Mouse (Mus musculus): Measurements from ENCODE around the gene Casq1.

The Casq1 gene

DNA sequence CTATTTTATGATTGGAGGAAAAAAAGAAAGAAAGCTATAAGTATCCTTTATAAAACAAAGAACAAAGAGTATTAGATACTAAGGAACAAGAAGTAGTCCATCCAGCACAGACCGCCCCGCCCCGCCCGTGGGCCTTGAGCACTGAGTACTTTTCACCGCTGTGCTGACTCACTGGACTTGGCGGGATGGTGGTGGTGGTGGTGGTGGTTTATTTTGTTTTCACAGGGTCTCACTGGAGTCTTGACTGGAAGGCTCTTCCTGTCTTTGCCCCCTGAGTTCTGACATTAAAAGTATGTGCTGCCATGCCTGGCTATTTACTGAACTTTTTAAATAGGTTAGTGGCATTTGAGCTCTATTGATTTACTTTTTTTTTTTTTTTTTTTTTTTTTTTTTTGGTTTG, 36.6 kb downstream of the Casq1 start:
- DNase-seq (ENCODE audit: low read depth, low spot score): peak; percentile 29

DNA sequence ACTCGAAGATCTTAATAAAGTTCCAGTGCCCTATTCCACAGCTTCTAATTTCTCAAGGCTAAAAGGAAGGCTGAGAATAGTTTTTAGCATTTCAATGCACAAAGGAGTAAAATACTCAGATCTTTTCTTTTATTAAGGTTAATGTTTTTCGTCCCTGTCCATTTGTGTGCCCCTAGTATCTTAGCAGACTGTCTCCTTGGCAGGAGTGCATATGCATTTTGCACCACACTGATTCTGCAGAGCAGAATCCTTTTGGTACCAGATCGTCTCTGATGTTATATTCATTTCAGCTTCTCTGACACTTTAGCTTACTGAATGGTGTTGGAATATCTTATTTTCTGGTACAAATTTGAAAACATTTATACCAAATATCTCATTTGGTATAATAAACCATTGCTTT, 37.9 kb downstream of the Casq1 start:
- no peak for DNase-seq (ENCODE audit: low read depth, low spot score)

DNA sequence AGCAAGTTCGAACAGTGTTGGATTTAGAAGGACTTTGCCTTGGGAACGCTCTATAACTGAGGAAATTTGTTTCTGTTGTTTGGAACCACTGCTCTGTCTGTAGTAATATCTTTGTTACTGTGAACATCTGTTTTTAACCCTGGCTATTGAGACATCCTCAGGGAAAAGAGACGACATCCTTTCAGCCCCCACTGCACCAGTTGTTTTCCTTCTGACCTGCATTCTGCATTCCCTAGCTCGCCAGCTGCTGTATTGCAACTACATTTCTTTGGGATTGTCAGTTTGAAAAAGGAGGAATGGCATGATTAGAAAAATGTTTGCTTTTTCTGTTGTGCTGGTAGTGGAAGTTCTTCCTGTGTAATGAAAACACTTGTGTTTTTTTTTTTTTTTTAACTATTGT, 38.8 kb downstream of the Casq1 start:
- DNase-seq (ENCODE audit: low read depth, low spot score): no peak

DNA sequence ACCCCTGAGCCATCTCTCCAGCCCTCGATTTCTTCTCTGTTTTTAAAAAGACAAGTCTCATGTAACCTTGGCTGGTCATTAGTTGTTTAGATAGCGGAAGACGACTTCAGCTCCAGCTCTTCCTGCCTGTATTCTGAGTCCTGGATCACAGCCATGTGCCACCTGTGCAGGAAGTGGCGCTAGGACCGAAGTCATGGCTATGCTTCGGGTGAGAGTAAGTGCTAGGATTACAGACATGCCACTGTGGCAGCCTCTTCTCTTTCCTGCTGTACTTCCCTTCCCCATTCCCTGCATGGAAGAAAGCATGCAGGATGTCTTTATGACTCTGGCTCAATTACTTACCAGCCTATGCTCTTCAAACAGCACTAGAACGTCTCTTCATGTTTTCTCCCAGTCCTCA, 40.6 kb downstream of the Casq1 start:
- DNase-seq (ENCODE audit: low read depth, low spot score): no peak

DNA sequence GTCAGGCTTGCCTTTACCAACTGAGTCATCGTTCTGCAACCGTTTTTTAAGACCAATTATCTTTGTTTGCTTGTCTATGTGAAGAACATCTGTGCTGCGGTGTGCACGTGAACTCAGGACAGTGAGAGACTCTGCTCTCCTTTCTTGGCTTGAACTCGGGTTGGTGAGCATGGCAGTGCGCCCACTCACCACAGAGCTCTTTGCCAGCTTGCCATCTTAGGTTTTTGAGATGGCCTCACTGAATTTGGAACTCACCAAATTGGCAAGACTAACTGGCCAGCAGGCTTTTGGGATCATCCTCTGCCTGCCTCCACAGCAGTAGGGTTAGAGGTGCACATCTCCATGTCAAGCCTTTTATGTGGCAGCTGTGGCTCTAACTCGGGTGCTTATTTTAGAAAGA, 41.9 kb downstream of the Casq1 start:
- no peak for DNase-seq (ENCODE audit: low read depth, low spot score)

DNA sequence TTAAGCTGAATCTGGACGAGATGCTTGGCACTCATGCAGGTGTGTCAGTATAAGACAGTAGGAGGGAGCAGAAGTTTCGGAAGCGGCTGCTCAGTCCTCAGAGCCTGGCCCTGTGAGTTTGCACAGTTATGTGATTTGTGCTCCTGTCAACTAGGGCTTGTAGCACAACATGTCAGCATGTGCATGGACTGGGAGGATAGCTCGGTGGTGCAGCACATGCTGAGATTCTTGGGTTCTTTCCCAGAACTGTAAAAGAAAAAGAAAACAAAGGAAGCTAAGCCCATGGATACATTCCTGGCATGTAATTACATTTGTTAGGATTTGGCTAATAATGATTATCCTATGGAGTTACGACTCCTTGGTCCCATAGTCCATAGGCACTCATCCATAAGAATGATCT, 46.5 kb downstream of the Casq1 start:
- DNase-seq (ENCODE audit: low read depth, low spot score): no peak

DNA sequence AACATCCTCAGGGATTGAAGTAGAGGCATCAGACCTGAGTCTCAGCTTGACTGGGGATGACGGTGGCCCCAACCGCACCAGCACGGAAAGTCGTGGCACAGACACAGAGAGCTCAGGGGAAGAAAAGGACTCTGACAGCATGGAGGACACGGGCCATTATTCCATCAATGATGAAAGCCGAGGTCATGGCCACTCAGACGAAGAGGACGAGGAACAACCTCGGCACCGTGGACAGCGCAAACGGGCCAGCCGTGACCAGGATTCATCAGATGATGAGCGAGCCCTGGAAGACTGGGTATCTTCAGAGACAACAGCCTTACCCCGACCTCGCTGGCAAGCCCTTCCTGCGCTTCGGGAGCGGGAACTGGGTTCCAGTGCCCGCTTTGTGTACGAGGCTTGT, 47.3 kb downstream of the Casq1 start:
- no peak for DNase-seq (ENCODE audit: low read depth, low spot score)

DNA sequence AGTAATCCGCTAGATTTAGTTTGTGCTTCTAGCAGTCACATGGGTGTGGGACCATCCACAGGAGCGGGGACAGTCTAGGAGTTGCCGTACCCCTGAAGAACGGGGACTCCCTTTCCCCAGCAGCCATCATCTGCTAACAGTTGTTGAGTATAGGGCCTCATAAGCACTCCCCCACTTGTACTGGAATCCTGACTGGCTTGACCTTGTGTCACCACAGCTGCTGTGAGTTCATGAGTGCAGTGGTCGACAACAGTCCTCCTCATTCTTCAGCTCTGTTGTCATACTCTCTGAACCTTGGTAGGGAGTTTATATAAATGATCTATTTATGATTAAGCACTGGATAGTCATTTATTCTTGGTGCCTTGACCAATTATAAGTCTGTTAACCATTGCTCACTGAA, 49.9 kb downstream of the Casq1 start:
- DNase-seq (ENCODE audit: low read depth, low spot score): no peak

DNA sequence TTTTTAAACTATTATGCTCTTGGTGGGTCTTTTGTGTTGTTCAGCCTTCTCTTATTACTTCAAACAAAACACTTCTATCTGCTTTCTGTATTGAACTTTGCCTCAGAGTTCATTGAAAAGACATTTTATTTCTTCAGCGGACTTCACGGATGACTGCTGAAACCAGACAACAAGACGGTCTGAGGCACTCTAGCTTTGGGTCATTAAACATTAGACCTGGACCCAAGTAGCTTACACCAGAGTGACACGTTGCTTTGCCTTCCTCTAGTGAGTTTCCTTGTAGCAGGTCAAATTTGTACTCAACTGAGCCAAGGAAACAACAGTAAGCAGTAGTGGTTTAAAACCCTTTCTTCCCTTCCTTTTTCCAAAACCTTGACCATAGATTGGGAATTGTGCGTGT, 51.8 kb downstream of the Casq1 start:
- DNase-seq (ENCODE audit: low read depth, low spot score): no peak

DNA sequence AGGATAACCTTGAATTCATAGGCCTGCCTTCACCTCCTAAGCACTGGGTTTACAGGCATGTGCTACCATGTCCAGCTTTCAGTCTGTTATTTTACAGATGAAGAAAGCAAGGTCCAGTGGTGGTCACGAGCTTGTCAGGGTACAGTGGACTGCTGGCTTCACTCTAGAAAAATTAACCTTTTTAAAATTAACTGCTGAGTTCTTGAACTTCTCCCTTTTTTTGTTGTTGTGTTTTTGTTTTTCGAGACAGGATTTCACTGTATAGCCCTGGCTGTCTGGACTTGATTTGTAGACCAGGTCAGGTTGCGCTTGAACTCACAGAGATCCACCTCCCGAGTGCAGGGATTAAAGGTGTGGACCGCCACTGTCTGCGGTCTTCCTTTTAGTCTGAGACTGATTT, 56.7 kb downstream of the Casq1 start:
- no peak for DNase-seq (ENCODE audit: low read depth, low spot score)

DNA sequence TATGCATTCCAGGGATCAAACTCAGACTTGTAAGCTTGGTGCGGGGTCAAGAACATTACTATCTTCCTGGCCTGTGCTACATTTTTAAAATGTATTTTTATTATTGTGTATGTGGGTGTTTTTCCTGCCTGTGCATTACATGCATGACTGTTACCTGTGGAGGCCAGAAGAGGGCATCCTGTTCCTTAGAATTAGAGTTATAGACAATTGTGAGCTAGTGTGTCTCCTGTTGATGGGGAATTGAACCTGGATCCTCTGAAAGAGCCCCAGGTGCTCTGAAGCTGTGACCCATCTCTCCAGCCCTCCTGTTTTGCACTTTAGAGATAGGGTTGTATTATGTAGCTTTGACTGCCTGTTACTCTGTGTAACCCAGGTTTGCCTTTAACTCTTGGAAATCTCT, 57.7 kb downstream of the Casq1 start:
- no peak for DNase-seq (ENCODE audit: low read depth, low spot score)

DNA sequence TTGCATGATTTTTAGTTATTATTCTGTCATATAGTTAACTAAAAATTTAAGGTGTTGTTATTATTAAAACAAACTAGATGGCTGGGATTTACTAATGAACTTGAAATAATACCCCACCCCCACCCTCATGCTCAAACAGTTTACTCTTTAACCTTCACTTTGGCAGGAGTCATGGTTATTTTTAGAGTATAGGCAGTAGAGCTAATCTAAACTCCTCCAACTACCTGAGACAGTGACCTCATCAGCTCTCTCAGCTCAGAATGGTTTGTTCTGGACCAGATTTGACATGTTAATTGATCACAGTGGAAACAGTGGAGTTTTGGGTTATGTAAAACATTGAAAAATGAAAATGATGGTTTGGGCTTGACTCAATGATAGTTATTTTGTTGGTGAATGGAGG, 59.2 kb downstream of the Casq1 start:
- no peak for DNase-seq (ENCODE audit: low read depth, low spot score)

DNA sequence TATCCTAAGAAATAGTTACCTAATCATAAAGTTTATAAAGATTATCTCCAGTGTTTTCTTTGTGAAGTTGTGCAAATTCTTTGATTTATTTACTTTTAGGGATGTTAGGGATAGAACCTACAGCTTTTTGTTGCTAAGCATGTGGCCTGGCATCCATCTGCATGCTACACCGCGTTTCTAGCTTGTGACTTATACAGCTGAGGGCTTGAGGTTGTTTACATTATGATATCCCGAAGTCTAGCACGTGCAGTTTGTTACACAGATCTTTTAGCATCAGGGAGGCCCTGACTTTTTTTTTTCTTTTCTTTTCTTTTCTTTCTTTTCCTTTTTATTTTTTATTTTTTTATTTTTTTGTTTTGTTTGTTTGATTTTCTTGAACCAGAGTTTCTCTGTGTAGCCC, 59.7 kb downstream of the Casq1 start:
- no peak for DNase-seq (ENCODE audit: low read depth, low spot score)

All from c-Kit-negative CD71-positive TER-119-positive erythroid progenitor cells, embryonic 14.5 days (primary cell).